Mouse (Mus musculus): Measurements from ENCODE around the gene Gli2.

Gli2 gene

DNA sequence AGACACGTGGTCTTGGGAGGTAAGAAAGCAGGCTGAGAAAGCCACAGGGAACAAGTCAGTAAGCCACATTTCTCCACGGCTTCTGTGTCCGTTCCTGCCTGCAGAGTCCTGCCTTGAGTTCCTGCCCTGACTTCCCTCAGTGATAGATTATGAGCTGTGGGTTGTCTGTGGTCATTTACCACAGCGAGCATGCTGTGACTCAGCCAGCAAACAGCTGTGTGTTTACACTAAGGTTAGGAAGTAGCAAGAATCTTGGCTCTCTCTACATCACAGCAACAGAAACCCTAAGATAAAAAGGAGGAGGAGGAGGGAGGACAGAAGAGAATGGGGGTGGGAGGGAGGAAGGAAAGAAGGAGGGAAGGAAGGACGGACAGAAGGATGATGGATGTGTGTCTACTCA lies 59.6 kb downstream of the Gli2 start:
- WGBS, result 69% methylated on average over 5 of the region's 5 CpGs

GRCm38 (mm10) chr1:118988331-118988730 lies 65.1 kb downstream of the Gli2 start:
- WGBS, result 69% methylated on average over 6 of the region's 6 CpGs

GRCm38 (mm10) chr1:118987538-118987937 lies 65.9 kb downstream of the Gli2 start:
- WGBS, result 93% methylated on average over 11 of the region's 11 CpGs

- 78% methylated on average over 2 of the region's 2 CpGs for WGBS
Measured at GRCm38 (mm10) chr1:118983389-118983788, 70.0 kb downstream of the Gli2 start.

- 50% methylated on average over 5 of the region's 5 CpGs for WGBS
Measured at GRCm38 (mm10) chr1:118982805-118983211, 70.6 kb downstream of the Gli2 start.

- 53% methylated on average over 16 of the region's 16 CpGs for WGBS
Measured at GRCm38 (mm10) chr1:118981943-118982804, 71.2 kb downstream of the Gli2 start.

DNA sequence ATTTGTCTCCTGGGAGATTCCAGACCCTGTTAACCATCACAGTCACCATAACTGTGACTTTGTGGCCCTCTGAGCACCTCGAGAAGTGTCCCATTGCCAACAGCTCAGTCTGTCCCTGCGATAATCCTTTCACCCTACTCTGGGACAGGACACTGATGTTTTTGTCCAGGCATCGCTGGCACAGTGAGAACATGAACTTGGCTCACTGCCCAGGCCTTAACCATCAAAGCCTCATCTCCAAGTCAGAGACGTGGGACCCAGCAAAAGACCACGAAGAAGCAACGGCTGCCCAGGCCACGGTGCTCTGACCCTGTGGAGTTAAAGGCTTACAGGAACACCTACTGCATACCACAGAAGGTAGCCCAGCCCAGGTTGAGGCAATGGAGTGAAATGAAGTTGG lies 72.8 kb downstream of the Gli2 start:
- 45% methylated on average over 7 of the region's 7 CpGs for WGBS

- 34% methylated on average over 9 of the region's 9 CpGs for WGBS
Measured at GRCm38 (mm10) chr1:118976596-118976995, 76.8 kb downstream of the Gli2 start.

DNA sequence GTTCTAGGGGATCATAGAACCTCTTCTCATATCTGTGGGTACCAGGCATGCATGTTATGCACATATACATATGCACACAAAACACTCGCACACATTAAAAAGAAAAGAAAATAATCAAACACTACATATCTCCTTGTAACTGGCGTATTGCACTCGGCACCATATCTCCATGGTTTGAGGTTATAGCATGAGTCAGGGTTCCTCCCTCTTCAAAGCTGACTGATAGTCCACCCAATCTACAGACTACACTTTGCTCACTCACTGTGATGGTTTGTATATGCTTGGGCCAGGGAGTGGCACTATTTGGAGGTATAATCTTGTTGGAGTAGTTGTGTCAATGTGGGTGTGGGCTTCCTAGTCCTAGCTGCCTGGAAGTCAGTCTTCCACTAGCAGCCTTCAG lies 78.0 kb downstream of the Gli2 start:
- WGBS, result 98% methylated on average over 3 of the region's 3 CpGs

GRCm38 (mm10) chr1:118970068-118970467 lies 83.4 kb downstream of the Gli2 start:
- WGBS, result 98% methylated on average over 3 of the region's 3 CpGs

DNA sequence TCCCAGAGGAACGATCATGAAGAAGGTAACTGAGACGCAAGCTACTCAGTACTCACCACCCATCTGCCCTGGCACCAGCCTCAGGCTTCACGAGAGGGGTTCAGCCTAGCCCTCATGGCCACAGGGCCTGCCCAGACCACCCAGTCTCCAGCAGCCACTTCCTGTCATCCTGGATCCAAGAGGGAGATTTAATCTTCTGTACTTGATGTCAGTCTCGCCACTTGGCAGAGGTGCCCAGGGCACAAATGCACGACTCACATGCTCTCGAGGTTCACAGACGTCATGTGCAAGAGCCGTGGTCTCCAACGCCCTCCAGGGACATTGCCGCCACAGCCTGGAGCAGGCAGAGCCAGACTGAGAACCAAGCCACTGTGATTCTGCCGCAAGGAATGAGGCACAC lies 84.0 kb downstream of the Gli2 start:
- 78% methylated on average over 11 of the region's 11 CpGs for WGBS

DNA sequence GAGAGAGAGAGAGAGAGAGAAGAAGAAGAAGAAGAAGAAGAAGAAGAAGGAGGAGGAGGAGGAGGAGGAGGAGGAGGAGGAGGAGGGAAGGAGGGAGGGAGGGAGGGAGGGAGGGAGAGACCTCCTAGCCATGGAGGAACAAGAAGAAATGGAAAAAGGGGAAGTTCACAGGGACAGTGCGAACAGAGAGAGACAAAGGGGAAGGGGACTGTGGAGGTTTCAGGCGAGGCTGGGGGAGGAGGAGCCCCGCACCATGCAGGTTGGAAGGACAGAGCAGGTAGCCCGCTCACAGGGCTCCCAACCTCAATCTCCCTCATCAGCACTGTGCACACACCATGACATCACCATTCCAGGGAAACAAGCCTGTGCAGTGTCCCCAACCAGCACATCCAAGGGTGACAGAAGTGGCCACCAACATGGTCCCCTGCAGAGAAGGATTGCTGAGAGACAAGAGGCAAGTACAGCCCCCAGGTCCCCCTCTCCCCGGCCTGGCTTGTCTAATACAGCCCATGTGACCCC lies 84.7 kb downstream of the Gli2 start:
- 82% methylated on average over 5 of the region's 5 CpGs for WGBS

- 95% methylated on average over 3 of the region's 3 CpGs for WGBS
Measured at GRCm38 (mm10) chr1:118967976-118968375, 85.4 kb downstream of the Gli2 start.

DNA sequence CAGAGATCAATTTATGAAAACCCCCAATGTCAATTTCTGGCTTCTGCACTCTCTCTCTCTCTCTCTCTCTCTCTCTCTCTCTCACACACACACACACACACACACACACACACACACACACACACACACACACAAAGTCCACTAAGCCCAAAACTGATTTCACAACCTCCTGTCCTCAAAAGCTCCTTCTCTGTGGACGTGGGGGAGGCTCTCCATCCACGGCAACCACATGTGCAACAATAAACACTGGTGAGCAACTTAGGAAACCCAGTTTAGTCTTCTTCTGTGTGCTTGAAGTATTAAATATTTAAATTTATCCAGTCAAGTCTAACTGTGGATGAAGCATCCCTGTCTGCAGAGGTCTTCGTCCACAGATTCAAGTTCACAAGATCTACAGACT lies 86.1 kb downstream of the Gli2 start:
- WGBS, result 60% methylated on average over 3 of the region's 3 CpGs

DNA sequence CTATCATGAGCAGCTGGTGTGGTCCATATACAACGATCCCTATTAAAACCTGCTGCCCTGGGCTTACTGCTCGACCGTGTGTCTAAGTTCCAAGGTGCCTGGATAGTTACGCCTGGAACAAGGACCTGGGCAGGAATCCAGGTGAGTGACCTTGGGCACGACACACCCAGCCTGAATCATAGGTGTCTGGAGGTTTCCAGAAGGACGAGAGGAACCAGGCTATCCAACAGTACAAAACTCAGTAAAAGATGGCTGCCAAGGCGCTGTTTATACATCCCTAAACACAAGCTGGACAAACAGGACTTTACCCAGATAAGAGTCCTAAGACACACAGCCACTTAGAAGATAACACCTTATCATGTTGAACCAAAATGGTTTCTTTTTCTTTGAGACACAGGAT lies 94.8 kb downstream of the Gli2 start:
- WGBS, result 91% methylated on average over 7 of the region's 7 CpGs

DNA sequence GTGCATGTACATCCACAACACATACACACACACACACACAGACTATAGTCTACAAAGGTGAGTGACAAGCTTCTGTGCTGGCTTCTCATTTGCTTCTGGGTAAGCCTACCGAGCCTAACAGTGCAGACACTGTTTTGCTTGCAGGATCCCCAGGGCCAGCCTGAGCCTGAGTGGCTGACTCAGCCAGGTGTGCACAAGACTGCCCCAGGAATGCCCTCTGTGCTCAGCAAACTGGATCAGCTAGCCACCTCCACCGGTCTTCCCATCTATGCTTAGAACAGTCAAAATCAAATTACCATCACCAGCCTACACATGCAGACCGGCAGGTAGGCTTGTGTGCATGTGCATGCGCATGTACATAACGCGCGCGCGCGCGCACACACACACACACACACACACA lies 97.6 kb downstream of the Gli2 start:
- WGBS, result 94% methylated on average over 11 of the region's 11 CpGs

GRCm38 (mm10) chr1:118954434-118955301 lies 98.8 kb downstream of the Gli2 start:
- 65% methylated on average over 10 of the region's 10 CpGs for WGBS

- WGBS, result 67% methylated on average over 3 of the region's 3 CpGs
Measured at GRCm38 (mm10) chr1:118953031-118953430, 100.4 kb downstream of the Gli2 start.

GRCm38 (mm10) chr1:118952318-118952717 lies 101.1 kb downstream of the Gli2 start:
- 85% methylated on average over 5 of the region's 5 CpGs for WGBS

GRCm38 (mm10) chr1:118948407-118948806 lies 105.0 kb downstream of the Gli2 start:
- whole genome bisulfite sequencing, result 72% methylated on average over 2 of the region's 2 CpGs

DNA sequence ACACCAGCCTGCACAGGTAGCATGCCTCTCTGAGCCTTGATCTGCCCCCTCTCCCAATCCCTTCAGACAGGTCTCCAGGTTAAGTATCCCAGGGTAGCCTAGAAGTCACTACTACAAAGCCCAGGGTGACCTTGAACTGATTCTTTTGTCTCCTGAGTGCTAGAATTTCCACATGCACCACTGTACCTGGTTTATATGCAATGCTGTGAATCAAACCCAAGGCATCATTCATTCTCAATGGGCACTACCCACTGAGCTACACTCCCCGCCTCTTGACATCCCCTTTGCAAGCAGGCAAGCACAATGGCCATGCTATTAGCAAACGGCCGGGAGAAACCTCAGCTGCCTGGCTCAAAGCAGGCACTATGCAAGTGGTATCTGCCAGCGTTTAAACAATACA lies 106.2 kb downstream of the Gli2 start:
- 70% methylated on average over 4 of the region's 4 CpGs for WGBS

DNA sequence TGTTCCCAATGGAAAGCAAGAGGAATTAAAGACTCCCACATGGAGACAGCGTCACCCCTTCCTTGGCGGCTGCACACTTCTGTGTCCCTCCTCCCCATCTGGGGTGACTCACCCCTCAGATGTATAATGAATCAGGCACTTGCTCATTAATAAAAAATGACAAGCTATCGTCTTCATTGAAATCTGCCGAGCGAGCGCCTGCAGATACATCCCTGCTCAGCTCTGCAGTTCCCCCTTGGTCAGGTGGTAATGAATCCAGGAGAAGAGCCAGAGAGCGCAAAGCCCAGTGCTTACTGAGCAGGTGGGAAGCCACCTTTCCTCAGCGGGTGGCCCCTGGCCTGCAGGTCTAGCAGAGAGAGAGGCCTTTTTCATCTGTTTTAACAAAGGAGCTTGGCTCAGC lies 112.1 kb downstream of the Gli2 start:
- WGBS, result 74% methylated on average over 8 of the region's 8 CpGs
